Mouse (Mus musculus) duodenum, adult 2 months (tissue): ENCODE measurements around the gene Ccdc74a. TPM values are rescaled to one million over a fixed set of nuclear protein-coding genes. Genes with fewer than 3 reads are reported as not detected.

Source experiments
- polyA plus RNA-seq: library from polyadenylated mRNA; depleted of rRNA; stranded (reverse); fragments of >200 nt; gene quantifications from 2 replicates; pipeline ENCODE4 v1.2.3, GENCODE M21; 2012; ENCODE audit warnings: low replicate concordance; rRNA removed

Gene Ccdc74a
- 0.55 and 0.85 TPM in 2 replicates for polyA plus RNA-seq

DNA sequence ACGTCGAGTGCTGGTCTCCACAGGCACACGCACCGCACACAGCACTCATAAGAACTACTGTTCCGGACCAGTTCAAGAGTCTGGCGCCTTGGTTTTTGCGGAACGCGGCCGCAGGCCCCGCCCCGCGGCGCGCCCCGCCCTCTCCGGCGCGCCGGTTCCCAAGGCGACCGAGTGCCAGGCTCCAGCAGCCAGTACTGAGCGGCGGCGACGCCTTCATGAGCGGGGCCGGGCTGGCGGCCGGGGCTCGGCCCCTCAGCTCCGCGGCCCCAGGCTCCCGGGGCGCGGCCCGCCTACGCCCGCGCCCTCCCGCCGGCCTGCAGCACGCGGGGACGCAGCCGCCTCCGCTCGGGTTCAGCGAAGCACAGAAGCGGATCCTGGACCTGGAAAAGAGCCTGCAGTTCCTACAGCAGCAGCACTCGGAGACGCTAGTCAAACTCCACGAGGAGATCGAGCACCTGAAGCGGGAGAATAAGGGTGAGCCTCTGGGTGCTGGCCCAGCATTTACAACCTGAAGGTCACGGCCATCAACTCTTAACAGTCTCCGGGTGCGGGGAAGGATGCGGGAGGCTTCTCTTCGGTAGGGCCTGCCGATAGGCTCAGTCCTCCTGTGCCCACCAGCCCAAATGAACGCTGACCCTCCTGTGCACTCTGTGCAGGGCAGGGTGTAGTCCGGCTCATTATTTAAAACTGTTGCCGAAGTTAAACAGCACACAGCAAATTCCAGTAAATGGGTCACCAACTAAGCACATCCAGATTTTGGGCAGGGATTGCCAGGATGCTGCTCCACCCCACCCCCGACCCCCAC lies at the start of gene Ccdc74a:
TSS of gene Ccdc74a (plus strand) at position 161 of the 805 bp plus-strand sequence.

DNA sequence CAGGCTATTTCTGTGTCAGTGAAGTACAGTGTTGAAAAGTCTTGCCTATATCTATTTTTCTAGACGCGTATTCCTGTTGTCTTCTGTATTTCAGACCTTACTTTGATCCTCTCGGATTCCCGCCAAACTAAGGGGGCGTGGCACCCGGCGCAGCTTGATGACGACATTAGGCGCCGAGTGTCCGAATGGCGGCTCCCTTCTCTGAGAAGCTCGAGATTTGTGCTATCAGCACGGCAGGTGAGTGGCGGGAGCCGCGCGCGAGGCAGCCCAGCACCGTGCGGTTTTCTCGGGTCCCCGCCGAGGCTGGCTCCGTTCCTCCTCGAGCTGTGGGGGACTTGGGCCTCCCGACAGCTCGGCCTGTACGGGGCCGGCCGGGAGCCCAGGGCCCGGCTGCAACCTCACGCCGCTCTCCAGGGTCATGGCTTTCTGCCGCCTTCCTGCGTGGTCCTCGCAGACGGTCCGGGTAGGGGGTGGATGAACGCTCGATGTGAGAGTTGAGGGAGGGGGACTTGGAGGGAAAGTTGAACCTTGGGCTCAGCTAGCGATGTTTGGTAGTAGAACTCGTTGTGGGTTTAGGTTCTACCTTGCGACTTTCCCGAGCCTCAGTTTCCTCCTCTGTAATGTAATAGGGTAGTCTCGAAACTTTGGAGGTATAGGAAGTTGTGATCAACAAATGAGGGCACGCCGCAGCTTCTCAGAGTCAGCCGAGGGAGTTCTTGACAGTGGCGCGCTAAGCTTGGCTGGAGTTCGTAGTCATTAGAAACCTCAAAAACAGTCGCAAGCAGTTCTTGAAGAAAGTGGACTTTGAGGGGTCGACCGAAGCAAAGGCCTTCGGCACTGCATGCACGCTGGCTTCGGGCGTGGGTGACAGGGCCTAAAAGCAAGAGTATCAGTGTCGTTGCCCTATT lies 26.8 kb upstream of the Ccdc74a start, which contains the start of gene Smpd4:
TSS of gene Smpd4 (plus strand) at position 157 of the 908 bp plus-strand sequence.

Other genes starting within 250 kb of the Ccdc74a start
- gene Snap29, start 240.5 kb upstream of the Ccdc74a start, polyA plus RNA-seq: 2.6 and 4.5 TPM in 2 replicates
- 32.3 and 39.8 TPM in 2 replicates for gene Pi4ka, start 240.2 kb upstream of the Ccdc74a start, polyA plus RNA-seq
- 26.8 and 38.8 TPM in 2 replicates for gene Crkl, start 194.5 kb upstream of the Ccdc74a start, polyA plus RNA-seq
- 0.87 and 0.91 TPM in 2 replicates for gene Aifm3, start 156.9 kb upstream of the Ccdc74a start, polyA plus RNA-seq
- gene Lztr1, start 137.8 kb upstream of the Ccdc74a start, polyA plus RNA-seq: 143 and 180 TPM in 2 replicates
- 75.3 and 98.6 TPM in 2 replicates for gene Thap7, start 115.3 kb upstream of the Ccdc74a start, polyA plus RNA-seq
- gene Lrrc74b, start 85.2 kb upstream of the Ccdc74a start, polyA plus RNA-seq: 0.21 and 0.33 TPM in 2 replicates
- gene P2rx6, start 84.6 kb upstream of the Ccdc74a start, polyA plus RNA-seq: 1.1 and 1.6 TPM in 2 replicates
- 14.7 and 24.5 TPM in 2 replicates for gene Slc7a4, start 63.3 kb upstream of the Ccdc74a start, polyA plus RNA-seq
- gene Smpd4, start 27.1 kb upstream of the Ccdc74a start, polyA plus RNA-seq: 17.7 and 54.4 TPM in 2 replicates
- gene Med15, start 86.4 kb downstream of the Ccdc74a start, polyA plus RNA-seq: 85.9 and 111 TPM in 2 replicates
- gene Klhl22, start 113.1 kb downstream of the Ccdc74a start, polyA plus RNA-seq: 24.2 and 34.0 TPM in 2 replicates
- gene Scarf2, start 150.8 kb downstream of the Ccdc74a start, polyA plus RNA-seq: 32.0 and 34.5 TPM in 2 replicates
- 0.05 TPM in 1 of 2 replicates, not detected in the other for gene B830017H08Rik, start 186.7 kb downstream of the Ccdc74a start, polyA plus RNA-seq
- 9.6 and 13.0 TPM in 2 replicates for gene Car15, start 191.9 kb downstream of the Ccdc74a start, polyA plus RNA-seq
- 0.96 and 1.7 TPM in 2 replicates for gene Gm20518, start 245.2 kb downstream of the Ccdc74a start, polyA plus RNA-seq
- gene Tssk1, start 247.8 kb downstream of the Ccdc74a start, polyA plus RNA-seq: 0.05 TPM in 1 of 2 replicates, not detected in the other